Mouse (Mus musculus) adrenal gland, postnatal 25 days (tissue): ENCODE data around the gene Ttc29. TPM values are rescaled to one million over a fixed set of nuclear protein-coding genes. Genes with fewer than 3 reads are reported as not detected.
A peak's percentile ranks its signal among the peaks of the same experiment; 100 is the strongest.

ENCODE experiments used
- DNase-seq: peaks from one replicate; pipeline ENCODE4 v3.0.0; 2021; ENCODE audit warnings: mixed read lengths
- total RNA-seq: library from RNA; stranded (reverse); gene quantifications from 2 replicates; pipeline ENCODE4 v1.2.3, GENCODE M21; 2021

Gene Ttc29
- total RNA-seq, 1 experiment from 2014 or later, result not detected

GRCm38 (mm10) chr8:78278598-78278997 is 65.5 kb downstream of the Ttc29 start:
- no peak for DNase-seq

GRCm38 (mm10) chr8:78284805-78285204 is 71.7 kb downstream of the Ttc29 start:
- DNase-seq, result no peak

GRCm38 (mm10) chr8:78285366-78285765 is 72.3 kb downstream of the Ttc29 start:
- DNase-seq, result no peak

GRCm38 (mm10) chr8:78289374-78289971 is 76.4 kb downstream of the Ttc29 start:
- DNase-seq, result no peak

- DNase-seq, result no peak
Observed at GRCm38 (mm10) chr8:78290274-78290673, 77.2 kb downstream of the Ttc29 start.

- no peak for DNase-seq
Observed at GRCm38 (mm10) chr8:78295494-78295893, 82.4 kb downstream of the Ttc29 start.

- no peak for DNase-seq
Observed at GRCm38 (mm10) chr8:78303579-78303978, 90.5 kb downstream of the Ttc29 start.

- DNase-seq, result no peak
Observed at GRCm38 (mm10) chr8:78306604-78307003, 93.5 kb downstream of the Ttc29 start.

- peak; percentile 54 for DNase-seq
Observed at GRCm38 (mm10) chr8:78307131-78307530, 94.0 kb downstream of the Ttc29 start.

- no peak for DNase-seq
Observed at GRCm38 (mm10) chr8:78309539-78309938, 96.4 kb downstream of the Ttc29 start.

- DNase-seq, result no peak
Observed at GRCm38 (mm10) chr8:78315576-78315975, 102.5 kb downstream of the Ttc29 start.

- no peak for DNase-seq
Observed at GRCm38 (mm10) chr8:78317666-78318065, 104.6 kb downstream of the Ttc29 start.

GRCm38 (mm10) chr8:78323391-78323790 is 110.3 kb downstream of the Ttc29 start:
- no peak for DNase-seq

GRCm38 (mm10) chr8:78340689-78341529 is 127.8 kb downstream of the Ttc29 start:
- DNase-seq, result peak; percentile 20

GRCm38 (mm10) chr8:78342151-78342550 is 129.1 kb downstream of the Ttc29 start:
- DNase-seq, result no peak

- no peak for DNase-seq
Observed at GRCm38 (mm10) chr8:78344006-78344405, 130.9 kb downstream of the Ttc29 start.

GRCm38 (mm10) chr8:78345705-78346104 is 132.6 kb downstream of the Ttc29 start:
- DNase-seq, result no peak

GRCm38 (mm10) chr8:78346131-78346621 is 133.1 kb downstream of the Ttc29 start:
- no peak for DNase-seq

- no peak for DNase-seq
Observed at GRCm38 (mm10) chr8:78353902-78354301, 140.8 kb downstream of the Ttc29 start.

- no peak for DNase-seq
Observed at GRCm38 (mm10) chr8:78354801-78355200, 141.7 kb downstream of the Ttc29 start.

- no peak for DNase-seq
Observed at GRCm38 (mm10) chr8:78390756-78391155, 177.7 kb downstream of the Ttc29 start.

GRCm38 (mm10) chr8:78419272-78419671 is 206.2 kb downstream of the Ttc29 start:
- no peak for DNase-seq

GRCm38 (mm10) chr8:78420101-78420503 is 207.0 kb downstream of the Ttc29 start:
- DNase-seq, result peak; percentile 34

GRCm38 (mm10) chr8:78423937-78424336 is 210.8 kb downstream of the Ttc29 start:
- DNase-seq, result no peak
